Mouse (Mus musculus) midbrain, embryonic 14.5 days (tissue): ENCODE results near the gene Dcdc2c. TPM values are rescaled to one million over a fixed set of nuclear protein-coding genes. Genes with fewer than 3 reads are reported as not detected.

ENCODE experiments used
- ATAC-seq: fragments of 200-750 bp; cut with Nextera tagmentation; 2 replicates; pipeline ENCODE4 v1.8.0; 2017; ENCODE audit warnings: moderate number of reproducible peaks, moderate library complexity; ENCODE audit not compliant: low FRiP score, low TSS enrichment
- DNase-seq: peaks from one replicate; pipeline ENCODE4 v3.0.0-alpha.2; 2015
- H3K27ac ChIP-seq: fragments of 300-500 bp; sonication (generic); replicated peaks from 2 replicates; pipeline ENCODE4 v1.5.1; 2014; ENCODE audit warnings: mild to moderate bottlenecking, low read depth, low read length, moderate library complexity
- H3K27me3 ChIP-seq: fragments of 300-500 bp; sonication (generic); 2 replicates; pipeline ENCODE4 v1.6.1; 2014; ENCODE audit warnings: low read length, control low read depth, mixed read lengths; ENCODE audit not compliant: control insufficient read depth, insufficient read depth
- H3K36me3 ChIP-seq: fragments of 300-500 bp; sonication (generic); 2 replicates; pipeline ENCODE4 v1.6.1; 2014; ENCODE audit warnings: low read length, control low read depth; ENCODE audit not compliant: control insufficient read depth, insufficient read depth
- H3K4me1 ChIP-seq: fragments of 300-500 bp; sonication (generic); 2 replicates; pipeline ENCODE4 v1.6.1; 2014; ENCODE audit warnings: mild to moderate bottlenecking, antibody characterized with exemption, low read length, control low read depth; ENCODE audit not compliant: control insufficient read depth, insufficient read depth
- H3K4me2 ChIP-seq: fragments of 300-500 bp; sonication (generic); 2 replicates; pipeline ENCODE4 v1.6.1; 2014; ENCODE audit warnings: mild to moderate bottlenecking, low read length, moderate library complexity
- H3K4me3 ChIP-seq: fragments of 300-500 bp; sonication (generic); replicated peaks from 2 replicates; pipeline ENCODE4 v1.5.1; 2014; ENCODE audit warnings: low read depth, low read length
- H3K9ac ChIP-seq: fragments of 300-500 bp; sonication (generic); replicated peaks from 2 replicates; pipeline ENCODE4 v1.6.1; 2014; ENCODE audit warnings: mild to moderate bottlenecking, low read length, moderate library complexity
- H3K9me3 ChIP-seq: fragments of 300-500 bp; sonication (generic); 2 replicates; pipeline ENCODE4 v1.6.1; 2016; ENCODE audit warnings: low read length, control low read depth, mixed read lengths; ENCODE audit not compliant: control insufficient read depth
- WGBS: fragments of 180-500 bp; shearing (Covaris S2); extraction: QIAGEN DNeasy Blood & Tissue Kit; methylation state at CpG from one replicate; pipeline ENCODE4 v1.1.7; 2014; 5-methylcytosine and 5-hydroxymethylcytosine counted together
- polyA plus RNA-seq: library from polyadenylated mRNA; unstranded; fragments of >200 nt; fragmentation: Nextera tagmentation; extraction: Ambion mirVana; gene quantifications from 2 replicates; pipeline ENCODE4 v1.2.1, GENCODE M21; 2014

Gene Dcdc2c
- polyA plus RNA-seq, 1 experiment from 2014 or later = not detected

DNA sequence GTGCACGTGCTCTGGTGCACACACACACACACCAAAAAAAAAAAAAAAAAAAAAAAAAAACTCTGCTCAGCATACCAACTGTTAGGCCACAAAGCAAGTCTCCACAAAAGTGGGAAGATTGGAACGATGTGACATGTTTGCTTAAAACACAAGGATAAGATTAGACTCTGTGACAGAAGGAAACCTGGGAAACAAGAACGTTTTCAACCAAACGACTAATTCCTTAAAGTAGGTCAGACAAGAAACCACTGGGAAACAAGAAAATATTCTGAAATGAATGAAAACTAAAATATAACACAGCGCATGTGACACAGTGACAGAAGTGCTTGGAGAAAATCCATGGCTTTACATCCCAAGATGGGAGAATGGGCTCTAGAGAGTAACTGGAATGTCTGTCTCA is 57.9 kb downstream of the Dcdc2c start:
- no peak for ATAC-seq
- Histone ChIP-seq H3K4me2 (no peak overlapping the region), H3K4me3 (no peak overlapping the region), H3K9ac (no peak overlapping the region), H3K36me3 (no peaks in the 10 kb centered on the region), H3K27ac (no peak overlapping the region), H3K9me3 (no peaks in the 10 kb centered on the region), H3K4me1 (no peaks in the 10 kb centered on the region), H3K27me3 (no peaks in the 10 kb centered on the region)
- no peak for DNase-seq
- 90% methylated on average over 5 of the region's 5 CpGs for WGBS

DNA sequence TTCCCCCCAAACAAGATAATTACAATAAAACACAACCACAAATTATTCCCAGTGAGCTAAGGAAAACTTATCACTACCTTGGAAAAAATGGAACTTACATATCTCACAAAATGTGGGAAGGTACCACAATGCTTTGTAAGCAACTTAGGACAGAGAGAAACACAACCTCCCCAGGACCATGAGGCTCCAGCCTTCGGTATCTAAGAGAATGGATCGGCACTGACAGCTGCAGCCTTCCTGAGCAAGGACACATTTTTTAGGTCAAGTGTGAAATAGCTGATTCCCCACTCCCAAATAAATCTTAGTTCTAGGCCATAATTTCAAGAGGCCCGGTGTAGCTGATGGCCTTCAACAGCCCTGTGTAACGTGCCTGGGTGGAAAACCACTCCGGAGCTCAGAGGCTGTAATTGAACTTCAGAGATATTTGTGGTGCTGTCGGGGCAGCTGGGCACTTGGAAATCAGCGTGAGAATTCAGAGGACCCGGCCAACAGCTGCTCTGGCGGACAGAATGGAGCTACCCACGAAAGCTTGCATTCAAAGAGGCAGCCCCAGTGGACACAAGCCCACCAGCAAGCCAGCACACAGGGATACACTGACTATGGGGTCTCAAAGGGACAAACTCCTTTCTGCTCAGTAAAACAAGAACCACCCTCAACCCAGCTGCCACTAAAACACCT is 69.6 kb downstream of the Dcdc2c start:
- H3K9ac ChIP-seq = no peak overlapping the region
- no peaks in the 10 kb centered on the region for H3K27me3 ChIP-seq
- no peak overlapping the region for H3K4me2 ChIP-seq
- ATAC-seq (no peak), DNase-seq (no peak)
- no peaks in the 10 kb centered on the region for H3K4me1 ChIP-seq
- H3K9me3 ChIP-seq = no peaks in the 10 kb centered on the region
- H3K4me3 ChIP-seq = no peak overlapping the region
- 78% methylated on average over 10 of the region's 10 CpGs for WGBS
- no peaks in the 10 kb centered on the region for H3K36me3 ChIP-seq
- H3K27ac ChIP-seq = no peak overlapping the region

DNA sequence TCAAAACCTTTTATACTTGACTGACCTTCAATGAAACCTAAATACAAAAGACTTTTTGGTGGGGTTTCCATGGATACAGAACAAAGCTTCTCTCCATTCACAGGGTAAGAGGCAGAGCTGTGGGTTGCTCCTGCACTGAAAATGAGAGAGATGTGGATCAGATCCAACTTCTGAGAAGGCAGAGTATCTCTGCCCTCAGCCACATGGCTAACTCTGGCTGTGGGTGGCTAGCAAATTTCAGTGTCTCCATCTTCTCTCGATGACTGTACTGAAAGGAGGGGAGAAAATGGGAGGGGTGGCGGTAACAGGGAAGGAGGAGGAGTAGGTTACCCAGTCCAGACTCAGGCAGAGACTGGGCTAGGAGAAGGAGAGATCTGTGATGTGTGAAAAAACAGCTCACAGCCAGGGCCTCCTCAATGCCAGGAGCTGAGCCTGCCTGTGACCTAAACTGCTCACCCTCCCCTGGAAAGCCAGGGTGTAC is 91.2 kb downstream of the Dcdc2c start:
- Histone ChIP-seq H3K4me3 (no peak overlapping the region), H3K4me2 (no peak overlapping the region), H3K27ac (0 out of 2 replicates have a peak overlapping the region, but pooled peaks have one; percentile 33), H3K9ac (no peak overlapping the region), H3K27me3 (no peaks in the 10 kb centered on the region), H3K4me1 (peaks cover 11% of the 10 kb centered on the region; the same call in 1 of the 2 replicates), H3K36me3 (no peaks in the 10 kb centered on the region), H3K9me3 (no peaks in the 10 kb centered on the region)
- ATAC-seq = peak; percentile 50; the same call in 1 of the 2 replicates
- peak; percentile 77 for DNase-seq
- WGBS = 0% methylated on average over 2 of the region's 2 CpGs

DNA sequence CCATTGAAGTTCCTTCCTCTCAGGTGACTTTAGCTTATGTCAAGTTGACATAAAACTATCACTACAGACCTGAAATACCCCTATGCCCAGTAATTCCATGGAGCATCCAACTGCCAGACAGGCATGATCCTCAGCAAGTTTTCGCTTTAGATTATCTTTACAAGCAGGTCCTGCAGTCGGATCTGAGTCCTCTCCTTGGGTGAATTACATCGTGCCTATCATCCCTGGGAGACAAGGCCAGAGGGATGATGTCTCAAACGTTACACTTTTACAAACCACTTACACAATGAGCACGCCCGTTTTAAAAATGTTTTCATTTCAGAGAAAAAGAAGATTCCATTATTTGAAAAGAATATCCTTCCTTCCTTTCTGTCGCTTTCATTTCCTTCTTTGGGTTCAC is 91.7 kb downstream of the Dcdc2c start:
- Histone ChIP-seq H3K4me2 (no peak overlapping the region), H3K4me3 (no peak overlapping the region), H3K27me3 (no peaks in the 10 kb centered on the region), H3K9me3 (no peaks in the 10 kb centered on the region), H3K27ac (no peak overlapping the region), H3K9ac (no peak overlapping the region), H3K4me1 (peaks cover 11% of the 10 kb centered on the region; the same call in 1 of the 2 replicates), H3K36me3 (no peaks in the 10 kb centered on the region)
- no peak for ATAC-seq
- no peak for DNase-seq
- 3% methylated on average over 7 of the region's 7 CpGs for WGBS

DNA sequence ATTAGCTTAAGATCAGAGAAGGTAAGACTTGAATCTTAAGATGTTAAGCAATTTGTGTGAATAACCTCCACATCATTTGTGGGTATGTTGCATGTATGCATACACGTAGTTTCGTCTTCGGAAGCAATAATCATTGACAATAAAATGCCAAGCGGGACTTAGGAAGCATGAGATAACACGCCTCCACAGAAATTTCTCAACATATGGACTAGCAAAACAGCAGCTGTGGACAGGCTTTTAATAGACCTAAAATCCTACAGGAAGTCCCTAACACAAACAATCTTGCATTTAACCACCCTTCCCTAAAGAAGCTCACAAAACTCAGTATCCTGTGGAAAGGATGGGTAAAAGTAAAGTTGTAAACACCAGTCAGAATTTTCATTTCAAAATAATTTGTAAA is 93.4 kb downstream of the Dcdc2c start:
- 95% methylated on average over 5 of the region's 5 CpGs for WGBS
- no peak for ATAC-seq

DNA sequence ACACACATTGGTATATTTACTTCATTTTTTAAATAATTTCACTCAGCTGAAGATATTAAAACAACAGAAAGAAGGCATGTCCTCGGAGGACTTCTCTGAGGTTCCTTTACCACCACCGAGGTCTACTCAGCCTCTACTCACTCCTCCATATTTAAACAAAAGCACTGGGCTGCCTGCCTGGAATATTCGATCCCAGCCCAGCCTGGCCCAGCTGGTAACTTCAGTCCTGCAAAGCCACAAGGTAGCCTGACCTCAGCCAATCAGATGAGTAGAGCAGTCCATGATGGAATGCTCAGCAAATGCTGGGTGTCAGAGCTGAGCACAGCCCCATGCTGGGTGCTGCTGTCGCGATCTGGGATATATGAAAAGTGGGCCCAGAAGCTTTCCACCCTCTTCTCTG is 115.7 kb downstream of the Dcdc2c start:
- H3K4me3 ChIP-seq = no peak overlapping the region
- no peaks in the 10 kb centered on the region for H3K9me3 ChIP-seq
- no peak for DNase-seq
- H3K27ac ChIP-seq = no peak overlapping the region
- no peaks in the 10 kb centered on the region for H3K27me3 ChIP-seq
- no peaks in the 10 kb centered on the region for H3K36me3 ChIP-seq
- peaks cover 4% of the 10 kb centered on the region; the same call in 1 of the 2 replicates for H3K4me1 ChIP-seq
- 74% methylated on average over 5 of the region's 5 CpGs for WGBS
- no peak for ATAC-seq
- H3K4me2 ChIP-seq = no peak overlapping the region
- H3K9ac ChIP-seq = no peak overlapping the region

More for the DNA sequence above, 93.4 kb downstream of the Dcdc2c start:
- Histone ChIP-seq H3K4me1 (peaks cover 11% of the 10 kb centered on the region; the same call in 1 of the 2 replicates), H3K36me3 (no peaks in the 10 kb centered on the region), H3K4me3 (no peak overlapping the region), H3K27me3 (no peaks in the 10 kb centered on the region), H3K4me2 (no peak overlapping the region), H3K9me3 (no peaks in the 10 kb centered on the region), H3K9ac (no peak overlapping the region), H3K27ac (no peak overlapping the region)
- DNase-seq = no peak

DNA sequence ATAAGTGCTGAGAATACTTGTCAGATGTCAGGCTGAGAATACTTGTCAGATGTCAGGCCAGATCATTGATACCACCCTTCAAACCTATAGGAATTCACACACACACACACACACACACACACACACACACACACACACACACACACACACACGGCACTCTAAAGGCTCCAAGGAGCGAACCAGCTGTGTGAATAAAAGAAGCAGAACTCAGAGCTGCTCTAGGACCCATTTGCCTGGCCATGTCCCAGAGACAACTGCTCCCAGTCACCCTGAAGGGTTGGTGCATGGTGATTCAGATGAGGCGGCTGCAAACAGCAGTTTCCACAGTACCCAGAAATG is 119.5 kb downstream of the Dcdc2c start:
- H3K4me2 ChIP-seq = no peak overlapping the region
- no peaks in the 10 kb centered on the region for H3K27me3 ChIP-seq
- no peak overlapping the region for H3K9ac ChIP-seq
- no peaks in the 10 kb centered on the region; the same call in 1 of the 2 replicates for H3K9me3 ChIP-seq
- H3K27ac ChIP-seq = peak overlapping the region; percentile 37; the same call in 1 of the 2 replicates
- no peak overlapping the region for H3K4me3 ChIP-seq
- peaks cover 8% of the 10 kb centered on the region; the same call in 1 of the 2 replicates for H3K4me1 ChIP-seq
- no peaks in the 10 kb centered on the region for H3K36me3 ChIP-seq
- ATAC-seq (no peak; the same call in 1 of the 2 replicates), DNase-seq (no peak)
- 74% methylated on average over 3 of the region's 3 CpGs for WGBS

DNA sequence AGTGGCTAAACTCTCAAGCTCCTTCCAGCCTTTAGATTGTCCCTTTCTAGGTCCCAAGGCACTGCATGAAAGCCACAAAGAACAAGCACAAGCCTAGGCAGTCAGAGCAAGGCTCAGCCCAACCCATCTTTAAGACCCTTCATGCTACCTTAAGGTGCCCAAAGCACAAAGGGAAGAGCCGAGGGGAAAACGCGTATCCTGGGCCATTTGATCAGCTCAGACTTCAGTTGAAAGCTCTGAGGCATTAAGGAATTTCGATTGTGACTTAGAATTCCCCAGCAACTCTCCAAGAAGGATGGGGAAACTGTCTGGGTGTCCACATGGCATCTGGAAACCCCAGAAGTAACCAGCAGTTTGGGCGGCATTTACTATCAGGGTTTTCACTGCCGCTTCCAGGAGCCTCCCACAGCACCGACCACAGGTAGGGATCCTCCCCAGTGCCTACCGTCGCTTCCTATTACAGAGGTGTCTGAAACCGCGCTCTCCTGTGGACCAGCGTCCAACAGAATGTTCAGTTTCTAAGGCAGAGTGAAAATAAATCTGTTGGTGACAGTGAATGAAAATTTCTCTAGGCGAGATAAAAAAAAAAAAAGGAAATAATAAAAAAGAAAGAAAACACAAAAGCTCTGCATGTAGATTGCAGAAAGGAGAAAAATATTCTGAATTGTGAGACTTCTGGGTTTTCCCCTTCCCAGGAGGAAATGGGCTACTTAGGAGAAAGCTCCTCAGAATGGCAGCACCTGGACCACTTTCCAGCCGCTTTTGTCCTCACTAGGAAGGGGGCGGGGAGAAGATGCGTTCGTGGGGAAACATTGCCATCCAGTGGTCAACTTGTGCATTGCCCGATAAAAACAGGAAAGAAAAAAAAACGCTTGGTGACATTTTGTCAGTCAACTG is 120.1 kb downstream of the Dcdc2c start:
- no peaks in the 10 kb centered on the region for H3K27me3 ChIP-seq
- H3K4me2 ChIP-seq = peak overlapping the region; percentile 62
- H3K27ac ChIP-seq = peak overlapping the region; percentile 93
- peak; percentile 94 for DNase-seq
- 3% methylated on average over 19 of the region's 19 CpGs for WGBS
- peak overlapping the region; percentile 57 for H3K9ac ChIP-seq
- H3K9me3 ChIP-seq = no peaks in the 10 kb centered on the region; the same call in 1 of the 2 replicates
- peak overlapping the region; percentile 37 for H3K4me3 ChIP-seq
- H3K36me3 ChIP-seq = no peaks in the 10 kb centered on the region
- ATAC-seq = peak; percentile 69; the same call in 1 of the 2 replicates
- H3K4me1 ChIP-seq = peaks cover 8% of the 10 kb centered on the region; the same call in 1 of the 2 replicates
